Mouse (Mus musculus) liver, postnatal 0 days (tissue): Measurements from ENCODE around the gene Adcy4.

Experiments used
- CTCF ChIP-seq: sonication (generic); IDR thresholded peaks from 2 replicates; pipeline ENCODE4 v1.5.1; 2016; ENCODE audit warnings: antibody characterized with exemption, low read depth
- EP300 ChIP-seq: IDR thresholded peaks from 2 replicates; pipeline ENCODE4 v1.6.1; 2016; ENCODE audit warnings: antibody characterized with exemption, low read depth, mild to moderate bottlenecking

DNA sequence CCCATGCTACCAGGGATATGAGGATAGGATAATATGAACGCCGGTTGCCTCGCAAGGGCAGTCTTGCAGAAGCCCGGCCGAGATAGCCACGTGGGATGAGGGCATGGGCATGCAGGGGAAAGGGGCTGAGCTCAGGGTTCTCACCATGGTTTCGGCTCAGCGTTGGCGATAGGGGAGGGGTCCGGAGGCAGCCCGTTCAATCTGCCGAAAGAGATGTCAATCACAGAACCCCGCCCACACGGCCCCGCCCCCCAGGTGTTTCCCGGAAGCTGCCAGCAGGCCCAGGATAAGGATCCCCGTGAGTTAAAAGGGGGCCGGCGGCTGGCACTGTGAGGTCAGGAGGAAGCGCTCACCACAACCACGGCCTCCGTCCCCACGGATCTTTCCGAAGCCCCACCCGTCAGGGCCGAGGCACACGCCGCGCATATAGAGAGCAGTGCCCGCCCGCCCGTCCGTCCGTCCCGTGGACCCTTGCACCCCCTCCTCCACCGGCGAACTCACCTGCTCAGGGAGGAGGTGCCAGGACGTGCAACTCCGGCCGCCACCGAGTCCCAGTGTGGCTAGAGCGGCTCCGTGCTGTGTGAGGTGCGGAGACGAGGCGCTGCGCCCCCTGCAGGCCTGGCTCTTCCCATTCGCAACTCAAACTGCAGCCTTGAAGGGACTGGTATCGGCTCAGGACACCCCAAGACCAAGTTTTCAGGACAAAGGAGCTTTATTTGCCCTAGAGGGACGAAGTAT lies 62.0 kb downstream of the Adcy4 start, which contains the start of gene Rabggta:
- peak; percentile 99 for TF ChIP-seq CTCF
- peak; percentile 3; the same call in 1 of the 2 replicates for TF ChIP-seq EP300
